Mouse (Mus musculus) limb, embryonic 14.5 days (tissue): ENCODE measurements around the gene Zfp821. TPM values are rescaled to one million over a fixed set of nuclear protein-coding genes. Genes with fewer than 3 reads are reported as not detected.

Source experiments
- ATAC-seq: fragments of 200-750 bp; cut with Nextera tagmentation; 2 replicates; pipeline ENCODE4 v1.8.0; 2017; ENCODE audit warnings: low read depth, moderate number of reproducible peaks, moderate TSS enrichment; ENCODE audit not compliant: low FRiP score
- DNase-seq: peaks from one replicate; pipeline ENCODE4 v3.0.0-alpha.2; 2015; ENCODE audit warnings: low spot score
- H3K27ac ChIP-seq: fragments of 300-500 bp; sonication (generic); replicated peaks from 2 replicates; pipeline ENCODE4 v1.5.1; 2014; ENCODE audit warnings: low read depth, mild to moderate bottlenecking, low read length, moderate library complexity, mixed read lengths
- H3K27me3 ChIP-seq: fragments of 300-500 bp; sonication (generic); 2 replicates; pipeline ENCODE4 v1.6.1; 2014; ENCODE audit warnings: low read length, mixed read lengths; ENCODE audit not compliant: control insufficient read depth, insufficient read depth
- H3K36me3 ChIP-seq: fragments of 300-500 bp; sonication (generic); 2 replicates; pipeline ENCODE4 v1.6.1; 2014; ENCODE audit warnings: mild to moderate bottlenecking, low read length, moderate library complexity, mixed read lengths; ENCODE audit not compliant: control insufficient read depth, insufficient read depth
- H3K4me1 ChIP-seq: fragments of 300-500 bp; sonication (generic); 2 replicates; pipeline ENCODE4 v1.6.1; 2014; ENCODE audit warnings: antibody characterized with exemption, low read length, mixed read lengths; ENCODE audit not compliant: control insufficient read depth, insufficient read depth
- H3K4me2 ChIP-seq: fragments of 300-500 bp; sonication (generic); replicated peaks from 2 replicates; pipeline ENCODE4 v1.6.1; 2014; ENCODE audit warnings: low read depth, mild to moderate bottlenecking, low read length, moderate library complexity; ENCODE audit not compliant: severe bottlenecking
- H3K4me3 ChIP-seq: fragments of 300-500 bp; sonication (generic); replicated peaks from 2 replicates; pipeline ENCODE4 v1.5.1; 2014; ENCODE audit warnings: low read length
- H3K9ac ChIP-seq: fragments of 300-500 bp; sonication (generic); 2 replicates; pipeline ENCODE4 v1.6.1; 2014; ENCODE audit warnings: mild to moderate bottlenecking, low read depth, low read length, moderate library complexity; ENCODE audit not compliant: severe bottlenecking
- H3K9me3 ChIP-seq: fragments of 300-500 bp; sonication (generic); 2 replicates; pipeline ENCODE4 v1.6.1; 2016; ENCODE audit warnings: low read length; ENCODE audit not compliant: control insufficient read depth
- POLR2A ChIP-seq: fragments of 200-500 bp; IDR thresholded peaks from 2 replicates; pipeline ENCODE4 v1.8.0; 2012; ENCODE audit warnings: inconsistent platforms, mild to moderate bottlenecking, moderate library complexity, borderline replicate concordance; ENCODE audit not compliant: insufficient read depth, insufficient read length; ENCODE audit errors: extremely low read depth
- WGBS: fragments of 180-500 bp; shearing (Covaris S2); extraction: QIAGEN DNeasy Blood & Tissue Kit; methylation state at CpG from one replicate; pipeline ENCODE4 v1.1.7; 2014; 5-methylcytosine and 5-hydroxymethylcytosine counted together
- polyA plus RNA-seq, 2 experiments: library from polyadenylated mRNA; depleted of rRNA in 1 of 2; stranded (reverse) in 1 of 2; unstranded in 1 of 2; fragments of >200 nt; fragmentation: Nextera tagmentation in 1 of 2; extraction: Ambion mirVana in 1 of 2; gene quantifications; 2 replicates each; pipeline versions ENCODE4 v1.2.1 to v1.2.3; 2012 to 2014

Zfp821 gene
- polyA plus RNA-seq, 2 experiments, result 28.6 to 36.8 TPM

GRCm38 (mm10) chr8:109712521-109712920, 7.2 kb downstream of the Zfp821 start:
- Histone ChIP-seq H3K27ac (no peak overlapping the region), H3K9me3 (no peaks in the 10 kb centered on the region), H3K4me3 (no peak overlapping the region), H3K4me1 (0 out of 2 replicates have a peak, but pooled peaks cover 2% of the 10 kb centered on the region), H3K4me2 (no peak overlapping the region), H3K27me3 (no peaks in the 10 kb centered on the region), H3K9ac (no peak overlapping the region), H3K36me3 (peaks cover 91% of the 10 kb centered on the region)
- no peak for TF ChIP-seq POLR2A
- DNase-seq, result no peak
- WGBS, result 95% methylated on average over 1 of the region's 1 CpGs
- ATAC-seq, result no peak

- no peaks in the 10 kb centered on the region for H3K27me3 ChIP-seq
- H3K4me2 ChIP-seq, result no peak overlapping the region
- no peaks in the 10 kb centered on the region for H3K9me3 ChIP-seq
- no peak overlapping the region for H3K27ac ChIP-seq
- no peak for TF ChIP-seq POLR2A
- WGBS, result 92% methylated on average over 5 of the region's 5 CpGs
- no peak for DNase-seq
- H3K36me3 ChIP-seq, result peaks cover 95% of the 10 kb centered on the region
- no peaks in the 10 kb centered on the region for H3K4me1 ChIP-seq
- no peak overlapping the region for H3K9ac ChIP-seq
- no peak for ATAC-seq
- no peak overlapping the region for H3K4me3 ChIP-seq
Measured at GRCm38 (mm10) chr8:109714961-109715360, 9.6 kb downstream of the Zfp821 start.

- H3K9ac ChIP-seq, result no peak overlapping the region
- ATAC-seq, result no peak
- no peaks in the 10 kb centered on the region for H3K9me3 ChIP-seq
- H3K27ac ChIP-seq, result no peak overlapping the region
- DNase-seq, result no peak
- no peak for TF ChIP-seq POLR2A
- peaks cover 69% of the 10 kb centered on the region for H3K36me3 ChIP-seq
- WGBS, result 84% methylated on average over 3 of the region's 3 CpGs
- H3K4me1 ChIP-seq, result no peaks in the 10 kb centered on the region
- H3K27me3 ChIP-seq, result no peaks in the 10 kb centered on the region
- no peak overlapping the region for H3K4me2 ChIP-seq
- no peak overlapping the region for H3K4me3 ChIP-seq
Measured at GRCm38 (mm10) chr8:109725106-109725505, 19.8 kb downstream of the Zfp821 start.

GRCm38 (mm10) chr8:109731012-109731411, 25.7 kb downstream of the Zfp821 start:
- no peak overlapping the region for H3K27ac ChIP-seq
- ATAC-seq (no peak), DNase-seq (no peak)
- H3K9me3 ChIP-seq, result no peaks in the 10 kb centered on the region
- 88% methylated on average over 3 of the region's 3 CpGs for WGBS
- no peak overlapping the region for H3K4me3 ChIP-seq
- no peaks in the 10 kb centered on the region for H3K27me3 ChIP-seq
- H3K4me1 ChIP-seq, result peaks cover under 1% of the 10 kb centered on the region
- H3K9ac ChIP-seq, result no peak overlapping the region
- TF ChIP-seq POLR2A, result no peak
- peaks cover 52% of the 10 kb centered on the region for H3K36me3 ChIP-seq
- H3K4me2 ChIP-seq, result no peak overlapping the region

- Histone ChIP-seq H3K9ac (no peak overlapping the region), H3K4me3 (no peak overlapping the region), H3K4me2 (no peak overlapping the region), H3K27ac (no peak overlapping the region), H3K36me3 (peaks cover 44% of the 10 kb centered on the region), H3K4me1 (peaks cover 7% of the 10 kb centered on the region), H3K27me3 (no peaks in the 10 kb centered on the region), H3K9me3 (no peaks in the 10 kb centered on the region)
- ATAC-seq (no peak), DNase-seq (no peak)
- 92% methylated on average over 3 of the region's 3 CpGs for WGBS
- TF ChIP-seq POLR2A, result no peak
Measured at GRCm38 (mm10) chr8:109734018-109734417, 28.7 kb downstream of the Zfp821 start.

- Histone ChIP-seq H3K9ac (peak overlapping the region; percentile 97), H3K9me3 (no peaks in the 10 kb centered on the region), H3K27me3 (no peaks in the 10 kb centered on the region), H3K36me3 (peaks cover 28% of the 10 kb centered on the region), H3K4me2 (peak overlapping the region; percentile 82), H3K4me3 (peak overlapping the region; percentile 99), H3K27ac (peak overlapping the region; percentile 67; the same call in 1 of the 2 replicates), H3K4me1 (peaks cover 7% of the 10 kb centered on the region)
- no peak for TF ChIP-seq POLR2A
- ATAC-seq, result no peak; the same call in 1 of the 2 replicates
- no peak for DNase-seq
- WGBS, result 9% methylated on average over 8 of the region's 8 CpGs
Measured at GRCm38 (mm10) chr8:109736819-109737218, 31.5 kb downstream of the Zfp821 start.
